Mouse (Mus musculus) liver, embryonic 13.5 days (tissue): Measurements from ENCODE around the gene Psmd1. TPM values are rescaled to one million over a fixed set of nuclear protein-coding genes. Genes with fewer than 3 reads are reported as not detected.
A peak's percentile ranks its signal among the peaks of the same experiment; 100 is the strongest.

Source experiments
- ATAC-seq: fragments of 200-750 bp; cut with Nextera tagmentation; 2 replicates; pipeline ENCODE4 v1.8.0; 2017; ENCODE audit warnings: low read depth, mild to moderate bottlenecking, moderate number of reproducible peaks, moderate library complexity
- DNase-seq: peaks from one replicate; pipeline ENCODE4 v3.0.0; 2022
- H3K27ac ChIP-seq: fragments of 300-500 bp; sonication (generic); 2 replicates; pipeline ENCODE4 v1.5.1; 2015; ENCODE audit warnings: moderate library complexity, mild to moderate bottlenecking, inconsistent platforms
- H3K27me3 ChIP-seq: fragments of 300-500 bp; sonication (generic); 2 replicates; pipeline ENCODE4 v1.6.1; 2015; ENCODE audit warnings: mild to moderate bottlenecking, inconsistent platforms
- H3K36me3 ChIP-seq: fragments of 300-500 bp; sonication (generic); 2 replicates; pipeline ENCODE4 v1.6.1; 2015; ENCODE audit warnings: mild to moderate bottlenecking, inconsistent platforms
- H3K4me1 ChIP-seq: fragments of 300-500 bp; sonication (generic); replicated peaks from 2 replicates; pipeline ENCODE4 v1.6.1; 2015; ENCODE audit warnings: inconsistent platforms
- H3K4me2 ChIP-seq: fragments of 300-500 bp; sonication (generic); 2 replicates; pipeline ENCODE4 v1.6.1; 2015; ENCODE audit warnings: inconsistent platforms, mild to moderate bottlenecking, moderate library complexity
- H3K4me3 ChIP-seq: fragments of 300-500 bp; sonication (generic); replicated peaks from 2 replicates; pipeline ENCODE4 v1.5.1; 2015; ENCODE audit warnings: mild to moderate bottlenecking, inconsistent platforms
- H3K9ac ChIP-seq: fragments of 300-500 bp; sonication (generic); 2 replicates; pipeline ENCODE4 v1.6.1; 2015; ENCODE audit warnings: mild to moderate bottlenecking, inconsistent platforms
- H3K9me3 ChIP-seq: fragments of 300-500 bp; sonication (generic); replicated peaks from 2 replicates; pipeline ENCODE4 v1.6.1; 2016; ENCODE audit warnings: inconsistent platforms
- WGBS: fragments of 180-500 bp; shearing (Covaris S2); methylation state at CpG from one replicate; pipeline ENCODE4 v1.1.7; 2015; ENCODE audit not compliant: insufficient replicate concordance; 5-methylcytosine and 5-hydroxymethylcytosine counted together
- polyA plus RNA-seq: library from polyadenylated mRNA; unstranded; fragments of >200 nt; fragmentation: Nextera tagmentation; extraction: Ambion mirVana; gene quantifications from 2 replicates; pipeline ENCODE4 v1.2.1, GENCODE M21; 2015

The Psmd1 gene
- polyA plus RNA-seq, 1 experiment from 2014 or later = 134 TPM

GRCm38 (mm10) chr1:86147557-86147956, 83.4 kb downstream of the Psmd1 start:
- no peak overlapping the region for H3K27ac ChIP-seq
- H3K4me3 ChIP-seq = no peak overlapping the region
- H3K27me3 ChIP-seq = no peaks in the 10 kb centered on the region
- no peak overlapping the region for H3K4me2 ChIP-seq
- H3K36me3 ChIP-seq = no peaks in the 10 kb centered on the region
- H3K9ac ChIP-seq = no peak overlapping the region
- peaks cover 13% of the 10 kb centered on the region for H3K4me1 ChIP-seq
- no peaks in the 10 kb centered on the region for H3K9me3 ChIP-seq
- DNase-seq (no peak), ATAC-seq (no peak)
- 39% methylated on average over 5 of the region's 5 CpGs for WGBS

DNA sequence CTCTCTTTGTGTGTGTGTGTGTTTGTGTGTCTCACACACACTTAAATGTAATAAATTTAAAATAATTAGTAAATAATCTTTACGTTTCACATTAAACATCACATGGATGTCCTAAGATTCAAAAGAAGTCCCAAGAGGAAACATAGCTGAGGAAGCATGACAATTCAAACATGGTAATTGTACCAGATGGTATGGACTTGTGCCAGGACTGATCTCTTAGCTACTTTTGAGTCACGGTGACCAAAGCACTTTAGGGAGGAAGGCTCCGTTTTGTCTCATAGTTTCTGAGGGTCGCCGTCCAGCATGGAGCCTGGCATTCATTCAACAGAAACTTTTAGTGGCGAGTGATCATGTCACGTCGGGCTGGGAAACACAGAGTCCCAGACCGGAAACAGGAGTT, 84.0 kb downstream of the Psmd1 start:
- H3K4me3 ChIP-seq = no peak overlapping the region
- H3K4me1 ChIP-seq = peaks cover 12% of the 10 kb centered on the region
- DNase-seq (no peak), ATAC-seq (no peak)
- no peak overlapping the region for H3K9ac ChIP-seq
- H3K27me3 ChIP-seq = no peaks in the 10 kb centered on the region
- 76% methylated on average over 9 of the region's 9 CpGs for WGBS
- H3K36me3 ChIP-seq = no peaks in the 10 kb centered on the region
- no peak overlapping the region for H3K27ac ChIP-seq
- no peak overlapping the region for H3K4me2 ChIP-seq
- no peaks in the 10 kb centered on the region for H3K9me3 ChIP-seq

DNA sequence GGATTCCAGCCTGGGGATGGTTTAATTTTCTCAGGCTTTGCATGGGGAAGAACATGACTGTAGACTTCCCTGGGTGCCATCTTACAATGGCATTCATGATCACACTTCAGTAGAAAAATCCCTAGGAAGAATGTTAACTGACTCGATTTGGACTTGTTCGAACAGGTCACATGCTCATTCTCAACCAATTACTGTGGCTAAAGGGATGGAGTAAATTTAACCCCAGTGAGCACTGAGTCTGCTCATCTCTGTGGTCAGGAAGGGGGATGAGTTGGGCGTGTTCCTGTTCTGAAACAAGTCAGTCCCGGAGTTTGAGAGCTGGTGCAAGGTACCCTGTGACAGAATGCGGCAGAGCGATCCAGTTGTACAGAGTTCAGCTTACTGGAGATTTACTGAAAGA, 86.7 kb downstream of the Psmd1 start:
- H3K9ac ChIP-seq = no peak overlapping the region
- H3K27ac ChIP-seq = no peak overlapping the region
- DNase-seq (no peak), ATAC-seq (no peak)
- 56% methylated on average over 6 of the region's 6 CpGs for WGBS
- H3K4me1 ChIP-seq = peaks cover 36% of the 10 kb centered on the region
- no peak overlapping the region for H3K4me3 ChIP-seq
- no peaks in the 10 kb centered on the region for H3K36me3 ChIP-seq
- no peak overlapping the region for H3K4me2 ChIP-seq
- no peaks in the 10 kb centered on the region for H3K9me3 ChIP-seq
- H3K27me3 ChIP-seq = no peaks in the 10 kb centered on the region

GRCm38 (mm10) chr1:86151376-86151775, 87.2 kb downstream of the Psmd1 start:
- H3K4me3 ChIP-seq = no peak overlapping the region
- no peak overlapping the region for H3K4me2 ChIP-seq
- H3K27ac ChIP-seq = no peak overlapping the region
- H3K9ac ChIP-seq = no peak overlapping the region
- DNase-seq = no peak
- no peaks in the 10 kb centered on the region for H3K9me3 ChIP-seq
- H3K27me3 ChIP-seq = no peaks in the 10 kb centered on the region
- 73% methylated on average over 7 of the region's 7 CpGs for WGBS
- no peaks in the 10 kb centered on the region for H3K36me3 ChIP-seq
- ATAC-seq = no peak
- H3K4me1 ChIP-seq = peaks cover 40% of the 10 kb centered on the region

DNA sequence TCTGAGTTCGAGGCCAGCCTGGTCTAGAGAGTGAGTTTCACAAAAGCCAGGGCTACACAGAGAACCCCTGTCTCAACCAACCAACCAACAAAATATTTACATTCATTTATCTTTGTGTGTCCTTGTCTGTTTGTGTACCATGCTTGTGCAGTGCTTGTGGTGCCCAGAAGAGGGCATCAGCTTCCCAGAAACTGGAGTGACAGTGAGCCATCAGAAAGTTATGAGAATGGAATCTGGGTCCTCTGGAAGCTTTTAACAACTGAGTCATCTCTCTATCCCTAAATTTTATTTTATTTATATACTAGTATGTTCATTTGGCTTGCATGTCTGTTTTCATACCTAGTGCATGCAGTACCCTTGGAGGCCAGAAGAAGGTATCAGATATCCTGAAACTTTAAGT, 88.4 kb downstream of the Psmd1 start:
- Histone ChIP-seq H3K27me3 (no peaks in the 10 kb centered on the region), H3K36me3 (peaks cover 3% of the 10 kb centered on the region; the same call in 1 of the 2 replicates), H3K27ac (no peak overlapping the region), H3K9me3 (no peaks in the 10 kb centered on the region), H3K4me3 (no peak overlapping the region), H3K4me1 (peaks cover 47% of the 10 kb centered on the region), H3K9ac (no peak overlapping the region), H3K4me2 (no peak overlapping the region)
- ATAC-seq = no peak
- 77% methylated on average over 1 of the region's 1 CpGs for WGBS
- peak; percentile 28 for DNase-seq

- 2% methylated on average over 40 of the region's 40 CpGs for WGBS
These were observed 90.1 kb downstream of the Psmd1 start, which contains the start of gene Armc9 for GRCm38 (mm10) chr1:86154133-86154823. Gene Armc9, plus strand, starts transcription at chr1:86154780.

GRCm38 (mm10) chr1:86154824-86155164, 90.6 kb downstream of the Psmd1 start:
- peak overlapping the region; percentile 70 for H3K27ac ChIP-seq
- 0% methylated on average over 18 of the region's 18 CpGs for WGBS
- DNase-seq = no peak

More at GRCm38 (mm10) chr1:86154133-86154823, 90.1 kb downstream of the Psmd1 start, which contains the start of gene Armc9:
- DNase-seq (peak; percentile 95), ATAC-seq (peak; percentile 99)
- Histone ChIP-seq H3K9ac (peak within 1 kb of the TSS; percentile 84), H3K27me3 (no peaks in the 10 kb centered on the region), H3K36me3 (peaks cover 7% of the 10 kb centered on the region; the same call in 1 of the 2 replicates), H3K9me3 (no peaks in the 10 kb centered on the region), H3K4me2 (peak within 1 kb of the TSS; percentile 85), H3K27ac (peak within 1 kb of the TSS; percentile 95), H3K4me3 (peak within 1 kb of the TSS; percentile 86), H3K4me1 (peaks cover 59% of the 10 kb centered on the region)

DNA sequence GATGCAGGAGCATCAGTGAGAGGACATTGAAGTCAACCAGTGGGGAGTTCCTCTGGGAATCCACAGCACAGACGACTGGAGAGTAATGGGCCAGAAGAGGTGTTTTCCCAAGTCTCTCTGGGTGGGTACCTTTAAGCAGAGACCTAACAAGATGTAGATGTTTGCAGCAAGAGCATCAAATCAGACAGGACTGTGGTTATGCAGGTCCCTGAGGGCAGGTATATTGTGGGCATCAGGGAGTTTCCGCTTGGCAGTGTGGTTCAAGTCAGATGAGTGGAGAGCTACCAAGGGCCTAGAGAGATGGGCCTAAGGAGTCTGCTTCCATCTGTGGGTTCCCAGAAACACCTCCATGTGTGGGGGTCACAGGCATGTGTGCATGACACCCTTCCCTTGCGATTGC, 91.9 kb downstream of the Psmd1 start:
- peak overlapping the region; percentile 86; the same call in 1 of the 2 replicates for H3K4me3 ChIP-seq
- peak overlapping the region; percentile 84 for H3K9ac ChIP-seq
- H3K4me2 ChIP-seq = peak overlapping the region; percentile 85
- DNase-seq = no peak
- peak overlapping the region; percentile 70; the same call in 1 of the 2 replicates for H3K27ac ChIP-seq
- H3K9me3 ChIP-seq = no peaks in the 10 kb centered on the region
- ATAC-seq = no peak
- 79% methylated on average over 3 of the region's 3 CpGs for WGBS
- H3K27me3 ChIP-seq = no peaks in the 10 kb centered on the region
- H3K4me1 ChIP-seq = peaks cover 68% of the 10 kb centered on the region
- peaks cover 7% of the 10 kb centered on the region; the same call in 1 of the 2 replicates for H3K36me3 ChIP-seq

More at GRCm38 (mm10) chr1:86154824-86155164, 90.6 kb downstream of the Psmd1 start:
- ATAC-seq = peak; percentile 53
- H3K4me2 ChIP-seq = peak overlapping the region; percentile 85
- H3K27me3 ChIP-seq = no peaks in the 10 kb centered on the region
- H3K9me3 ChIP-seq = no peaks in the 10 kb centered on the region
- peak overlapping the region; percentile 84 for H3K9ac ChIP-seq
- peaks cover 60% of the 10 kb centered on the region for H3K4me1 ChIP-seq
- H3K36me3 ChIP-seq = peaks cover 7% of the 10 kb centered on the region; the same call in 1 of the 2 replicates
- H3K4me3 ChIP-seq = peak overlapping the region; percentile 86

DNA sequence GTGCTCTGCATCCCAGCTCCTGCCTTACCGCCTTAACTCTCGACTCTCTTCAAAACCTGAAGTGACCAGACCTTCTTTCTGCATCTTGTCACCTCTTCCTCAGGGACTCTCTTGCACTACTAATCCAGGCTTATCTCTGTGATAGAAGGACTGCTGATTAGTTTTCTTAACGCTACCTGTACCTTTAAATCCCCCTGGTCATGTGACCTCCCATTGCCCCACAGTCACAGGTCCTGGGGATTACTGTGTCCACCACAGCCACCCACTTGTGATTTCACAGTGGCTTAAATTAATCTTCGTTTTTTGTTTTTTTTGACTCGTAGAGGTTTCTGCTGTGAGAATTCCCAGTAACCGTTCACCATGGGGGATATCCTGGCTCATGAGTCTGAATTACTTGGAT, 92.4 kb downstream of the Psmd1 start:
- Histone ChIP-seq H3K4me1 (peaks cover 73% of the 10 kb centered on the region), H3K4me2 (peak overlapping the region; percentile 85; the same call in 1 of the 2 replicates)

DNA sequence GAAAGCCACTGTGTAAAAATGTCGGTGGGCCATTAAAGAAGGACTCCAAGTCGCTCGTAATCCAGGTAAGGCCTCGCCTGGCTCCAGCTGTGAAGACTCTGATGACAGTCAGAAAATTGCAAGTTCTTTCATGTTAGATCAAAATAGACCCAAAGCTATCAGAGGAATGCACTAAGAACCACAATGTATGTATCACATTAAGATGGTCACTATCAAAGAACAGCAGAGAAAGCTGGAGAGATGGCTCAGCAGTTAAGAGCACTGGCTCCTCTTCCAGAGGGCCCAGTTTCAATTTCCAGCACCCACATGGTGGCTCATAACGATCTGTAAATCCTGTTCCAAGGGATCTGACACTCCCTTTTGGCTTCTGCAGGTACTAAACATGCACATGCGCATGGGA, 95.9 kb downstream of the Psmd1 start:
- Histone ChIP-seq H3K27me3 (no peaks in the 10 kb centered on the region), H3K4me1 (peaks cover 76% of the 10 kb centered on the region), H3K36me3 (peaks cover 36% of the 10 kb centered on the region), H3K4me2 (peak overlapping the region; percentile 59), H3K4me3 (no peak overlapping the region; the same call in 1 of the 2 replicates), H3K9me3 (no peaks in the 10 kb centered on the region), H3K9ac (peak overlapping the region; percentile 30; the same call in 1 of the 2 replicates), H3K27ac (peak overlapping the region; percentile 93)
- ATAC-seq (peak; percentile 76), DNase-seq (peak; percentile 38)
- 44% methylated on average over 6 of the region's 6 CpGs for WGBS

More for the DNA sequence above, 92.4 kb downstream of the Psmd1 start:
- H3K9ac ChIP-seq = peak overlapping the region; percentile 84; the same call in 1 of the 2 replicates
- DNase-seq (no peak), ATAC-seq (no peak)
- 84% methylated on average over 6 of the region's 6 CpGs for WGBS
- no peaks in the 10 kb centered on the region for H3K27me3 ChIP-seq
- no peak overlapping the region for H3K27ac ChIP-seq
- H3K9me3 ChIP-seq = no peaks in the 10 kb centered on the region
- no peak overlapping the region for H3K4me3 ChIP-seq
- H3K36me3 ChIP-seq = peaks cover 10% of the 10 kb centered on the region

DNA sequence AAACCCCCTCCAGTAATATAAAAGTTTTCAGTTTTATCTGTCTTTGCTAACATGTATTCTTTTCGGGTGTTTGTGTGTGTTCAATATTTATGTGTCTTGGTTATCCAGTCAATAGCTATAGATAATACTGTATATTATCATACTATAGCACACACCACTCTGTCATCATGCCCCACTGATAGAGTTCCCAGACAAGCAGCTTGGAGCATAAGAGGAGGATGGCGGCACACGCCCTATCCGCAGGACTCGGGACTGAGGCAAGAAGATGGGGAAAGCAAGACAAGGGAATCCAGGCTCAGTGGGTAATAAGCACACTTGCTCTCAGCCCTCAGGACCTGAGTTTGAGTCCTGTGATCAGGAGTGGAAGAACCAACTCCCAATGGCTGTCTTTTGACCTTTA, 96.3 kb downstream of the Psmd1 start:
- peaks cover 72% of the 10 kb centered on the region for H3K4me1 ChIP-seq
- peak overlapping the region; percentile 15; the same call in 1 of the 2 replicates for H3K4me3 ChIP-seq
- no peaks in the 10 kb centered on the region for H3K27me3 ChIP-seq
- H3K4me2 ChIP-seq = peak overlapping the region; percentile 59
- H3K9ac ChIP-seq = peak overlapping the region; percentile 46
- peaks cover 36% of the 10 kb centered on the region for H3K36me3 ChIP-seq
- WGBS = 28% methylated on average over 5 of the region's 5 CpGs
- DNase-seq = peak; percentile 70
- peak; percentile 92 for ATAC-seq
- H3K9me3 ChIP-seq = no peaks in the 10 kb centered on the region
- peak overlapping the region; percentile 93 for H3K27ac ChIP-seq
